Mouse (Mus musculus): ENCODE results near the gene Chn2.

Gene Chn2

DNA sequence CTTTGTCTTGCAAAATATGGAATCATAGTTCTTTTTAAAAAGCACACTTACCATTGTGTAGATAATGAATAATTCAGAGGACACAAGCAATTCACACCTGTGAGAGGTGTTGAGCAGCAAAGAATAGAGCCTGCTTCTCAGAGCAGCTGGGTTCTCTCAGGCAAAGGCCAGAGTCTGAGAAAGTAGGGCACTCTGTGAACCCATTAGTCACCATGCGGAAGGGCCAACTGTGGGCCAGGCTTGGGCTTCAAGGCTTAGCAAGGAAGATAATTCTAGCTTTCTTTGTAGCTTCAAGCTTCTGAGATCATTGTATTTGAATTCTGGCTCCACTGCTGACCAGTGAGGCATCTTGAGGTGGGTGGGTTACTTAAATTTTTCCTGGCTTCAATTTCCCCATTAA lies 2.8 kb downstream of the Chn2 start:
- no peak for DNase-seq (ENCODE audit: low spot score in 2 of 2)

DNA sequence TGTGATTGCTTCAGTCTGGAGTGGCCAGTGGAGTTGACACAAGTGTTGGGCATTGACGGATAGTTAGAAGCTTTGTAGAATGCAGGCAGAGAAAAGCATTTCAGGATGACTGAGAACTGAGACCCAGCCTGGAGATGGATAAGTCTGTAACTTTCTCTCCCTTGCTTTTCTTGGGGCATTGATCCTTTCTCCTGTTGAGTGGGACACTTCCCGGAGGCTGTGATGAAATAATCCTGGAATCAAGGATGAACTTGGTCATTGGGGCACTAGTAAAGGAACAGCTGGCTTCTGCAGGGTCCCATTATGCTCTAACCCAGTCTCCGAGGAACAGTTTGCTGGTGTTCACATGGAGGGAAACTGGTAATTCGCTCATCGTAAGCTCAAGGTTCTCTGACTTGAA lies 4.2 kb downstream of the Chn2 start:
- no peak for DNase-seq (ENCODE audit: low spot score in 2 of 2)

DNA sequence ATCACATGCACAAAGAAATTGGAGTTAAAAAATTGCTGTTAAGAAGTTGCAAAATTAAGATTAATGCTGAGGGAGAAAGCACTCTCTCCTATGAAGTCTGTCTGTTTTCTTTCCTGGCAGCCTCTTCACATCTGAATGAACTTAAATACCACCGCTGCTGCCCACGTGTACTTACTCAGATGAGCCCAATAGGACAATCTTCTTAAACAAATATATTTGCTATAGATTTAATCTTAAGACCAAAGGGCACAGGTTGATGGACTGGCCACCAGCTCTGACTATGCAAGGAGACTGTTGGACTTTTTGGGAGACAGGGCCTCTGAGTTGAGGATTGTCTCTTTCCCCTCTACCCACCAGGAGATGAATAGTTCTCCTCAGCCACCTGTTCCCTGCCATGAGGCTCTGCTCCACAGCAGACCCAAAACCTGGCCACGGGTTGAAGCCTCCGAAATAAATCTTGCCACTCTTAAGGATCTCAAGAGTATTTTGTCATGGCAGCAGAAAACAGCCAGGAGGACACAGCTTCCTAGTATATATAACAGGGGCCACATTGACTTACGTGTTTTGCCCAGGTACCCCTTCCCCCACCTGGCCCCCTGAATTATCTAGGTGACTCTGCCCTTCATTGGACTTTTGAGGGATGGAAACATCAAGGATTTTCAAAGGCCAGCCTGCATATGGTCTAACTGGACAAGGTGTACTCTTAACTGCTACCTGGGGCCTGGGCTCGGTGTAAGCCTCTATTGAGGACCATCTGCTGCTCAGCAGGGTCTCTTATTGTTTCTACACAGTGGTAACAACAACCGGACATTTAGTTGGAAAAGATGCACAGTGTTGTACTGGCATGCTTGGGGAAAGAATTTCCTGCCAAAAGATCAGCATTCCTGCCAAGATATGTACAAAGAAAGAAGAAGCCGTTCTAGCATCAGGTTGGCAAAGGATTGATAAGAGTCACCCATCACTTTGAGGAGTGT lies 6.7 kb downstream of the Chn2 start:
- no peak for DNase-seq (ENCODE audit: low spot score in 2 of 2)

DNA sequence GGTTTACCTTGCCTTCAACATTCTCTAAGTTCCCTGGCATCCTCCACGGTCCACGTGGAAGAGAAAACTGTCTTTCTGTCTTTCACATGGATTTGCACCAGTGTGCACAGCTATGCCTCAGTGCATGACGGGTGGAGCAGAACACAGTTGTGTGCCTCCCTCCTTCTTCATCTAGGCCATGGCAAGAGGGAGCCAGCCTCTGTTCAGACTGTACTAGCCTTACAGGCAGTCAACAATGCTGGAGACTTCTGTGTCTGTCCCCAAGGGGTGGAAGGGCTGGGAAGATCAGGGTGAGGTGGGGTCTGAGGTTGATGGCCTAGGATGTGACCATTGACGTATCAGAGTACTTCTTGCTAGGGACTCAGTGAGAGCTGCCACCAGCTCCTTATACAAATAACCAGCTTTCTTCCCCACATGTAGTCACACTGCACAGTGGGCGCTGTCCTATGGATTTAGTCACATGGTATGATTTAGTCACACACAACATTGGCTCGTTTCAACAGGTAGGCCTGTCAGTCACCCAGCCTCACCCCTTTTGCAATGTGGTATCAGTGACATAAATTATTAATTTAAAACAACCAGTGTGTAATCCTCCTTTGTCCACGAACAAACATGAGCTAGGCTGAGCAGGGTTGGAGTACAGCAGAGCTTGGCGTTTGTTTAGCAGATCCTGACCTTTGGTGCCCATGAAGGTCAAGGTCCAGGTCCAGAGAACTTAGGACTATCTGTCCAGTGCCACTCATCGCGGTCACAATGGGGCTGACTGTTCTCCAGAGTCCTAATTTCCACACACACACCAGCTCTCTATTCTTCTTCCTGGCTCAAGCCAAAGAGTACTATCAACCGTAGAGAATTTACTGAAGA lies 7.8 kb downstream of the Chn2 start:
- DNase-seq (ENCODE audit: low spot score in 2 of 2) = no peak

DNA sequence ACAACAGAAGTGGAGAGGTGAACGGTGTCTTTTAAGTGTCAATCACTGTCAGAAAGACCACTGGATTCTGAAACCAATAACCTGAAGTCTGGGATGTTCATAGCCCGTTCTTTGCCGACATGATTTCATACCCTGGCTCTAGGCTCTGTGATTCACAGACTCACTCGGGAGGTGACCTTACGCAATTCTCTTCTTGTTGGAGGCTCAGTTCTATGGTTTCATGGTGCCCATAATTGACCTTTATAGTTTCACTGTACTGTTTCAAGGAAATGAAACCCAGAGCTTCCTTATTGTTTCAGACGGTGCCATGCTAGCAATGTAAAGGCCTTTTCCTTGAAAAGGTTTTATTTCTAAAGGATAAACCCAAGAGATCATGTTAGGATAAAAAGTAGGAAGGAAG lies 9.4 kb downstream of the Chn2 start:
- DNase-seq (ENCODE audit: low spot score in 2 of 2) = no peak

DNA sequence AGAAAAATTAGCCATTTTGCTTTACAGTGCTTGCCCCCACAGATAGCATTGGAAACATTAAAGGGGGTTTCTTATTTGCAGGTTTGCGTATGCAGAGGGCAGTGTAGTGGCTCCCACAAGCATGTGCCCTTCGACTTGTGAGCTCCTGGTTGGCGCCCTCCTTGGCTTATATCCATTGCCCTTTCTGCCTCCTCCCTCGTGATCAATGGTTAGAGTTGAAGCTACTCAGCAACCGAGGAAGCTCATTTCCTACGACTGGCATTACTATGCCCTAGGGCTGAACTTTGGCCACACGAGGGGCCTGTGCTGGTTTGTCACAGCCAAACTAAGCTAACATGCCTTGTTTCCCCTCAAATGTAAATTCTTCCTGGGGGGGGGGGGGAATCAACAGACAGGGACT lies 11.8 kb downstream of the Chn2 start:
- DNase-seq (ENCODE audit: low spot score in 2 of 2) = no peak

DNA sequence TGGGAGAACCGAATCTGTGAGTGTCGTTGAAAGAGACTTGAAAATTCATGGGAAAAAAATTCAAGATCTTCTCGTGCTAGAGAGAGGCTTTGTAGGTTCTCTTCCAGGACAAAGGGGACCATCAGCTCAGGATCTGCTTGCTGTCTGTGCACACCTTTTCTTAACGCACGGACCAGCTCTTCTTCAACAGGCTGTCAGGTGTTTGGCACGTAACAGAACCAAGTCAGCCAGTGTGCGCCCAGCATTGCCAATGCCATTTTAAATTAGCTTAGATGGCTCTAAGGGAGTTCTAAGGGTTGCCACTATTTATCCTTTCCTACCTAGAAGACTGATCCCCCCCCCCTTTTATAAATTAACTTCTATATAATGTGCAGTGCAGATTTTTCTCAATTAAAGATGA lies 12.8 kb downstream of the Chn2 start:
- DNase-seq (ENCODE audit: low spot score in 2 of 2) = no peak

DNA sequence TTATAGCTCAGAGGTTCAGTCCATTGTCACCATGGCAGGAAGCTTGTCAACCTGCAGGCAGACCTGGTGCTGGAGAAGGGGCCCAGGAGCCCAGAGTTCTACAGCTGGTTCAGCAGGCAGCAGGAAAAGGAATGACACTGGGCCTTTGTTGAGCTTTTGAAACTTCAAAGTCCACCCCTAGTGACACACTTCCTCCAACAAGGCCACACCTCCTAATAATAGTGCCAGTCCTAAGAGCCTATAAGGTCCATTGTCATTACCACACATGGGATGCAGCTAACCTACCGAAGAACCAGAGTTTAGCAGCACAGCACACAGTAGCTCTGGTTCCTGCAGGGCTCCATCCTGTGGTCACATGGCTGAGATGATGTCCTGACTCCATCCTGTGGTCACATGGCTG lies 13.3 kb downstream of the Chn2 start:
- DNase-seq (ENCODE audit: low spot score in 2 of 2) = no peak

DNA sequence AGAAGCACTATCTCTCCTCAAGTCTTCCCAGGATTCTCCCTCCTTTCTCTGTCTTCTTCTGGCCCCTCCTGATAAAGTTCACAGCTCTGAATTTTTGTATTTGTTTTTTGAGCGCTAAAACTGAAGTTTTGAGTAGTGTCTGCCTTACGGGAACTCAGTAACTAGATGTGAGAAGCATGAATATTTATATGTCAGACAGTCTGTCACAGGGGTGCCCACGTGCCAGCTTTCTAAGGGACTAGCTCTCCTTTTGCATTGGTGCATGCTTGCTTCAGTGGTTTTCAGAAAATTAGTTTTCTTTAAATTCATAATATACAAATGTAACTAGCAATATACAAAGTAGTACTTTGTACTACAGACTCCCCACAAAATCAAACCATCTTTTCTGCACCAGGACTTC lies 14.0 kb downstream of the Chn2 start:
- DNase-seq (ENCODE audit: low spot score in 2 of 2) = peak in 1 of 2 experiments; percentile 61

DNA sequence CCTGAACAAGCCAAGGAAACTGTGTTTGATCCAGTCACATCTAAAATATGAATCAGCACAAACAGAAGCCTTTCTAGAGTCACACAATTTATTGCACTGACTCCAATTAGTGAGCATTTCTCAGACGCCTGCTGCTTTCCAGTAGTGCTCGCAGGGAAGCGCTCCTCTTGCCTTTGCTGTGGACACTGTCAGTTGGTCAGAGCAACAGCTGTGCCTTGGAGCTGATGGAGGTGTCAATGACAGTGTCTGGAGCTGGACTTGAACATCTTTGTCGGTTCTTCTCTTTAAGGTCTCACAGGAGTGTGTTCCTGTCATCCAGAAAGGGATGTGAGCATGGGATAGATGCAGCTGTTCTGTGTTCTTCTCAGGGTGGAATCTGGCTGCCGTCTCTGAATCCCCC lies 16.0 kb downstream of the Chn2 start:
- no peak for DNase-seq (ENCODE audit: low spot score in 2 of 2)

DNA sequence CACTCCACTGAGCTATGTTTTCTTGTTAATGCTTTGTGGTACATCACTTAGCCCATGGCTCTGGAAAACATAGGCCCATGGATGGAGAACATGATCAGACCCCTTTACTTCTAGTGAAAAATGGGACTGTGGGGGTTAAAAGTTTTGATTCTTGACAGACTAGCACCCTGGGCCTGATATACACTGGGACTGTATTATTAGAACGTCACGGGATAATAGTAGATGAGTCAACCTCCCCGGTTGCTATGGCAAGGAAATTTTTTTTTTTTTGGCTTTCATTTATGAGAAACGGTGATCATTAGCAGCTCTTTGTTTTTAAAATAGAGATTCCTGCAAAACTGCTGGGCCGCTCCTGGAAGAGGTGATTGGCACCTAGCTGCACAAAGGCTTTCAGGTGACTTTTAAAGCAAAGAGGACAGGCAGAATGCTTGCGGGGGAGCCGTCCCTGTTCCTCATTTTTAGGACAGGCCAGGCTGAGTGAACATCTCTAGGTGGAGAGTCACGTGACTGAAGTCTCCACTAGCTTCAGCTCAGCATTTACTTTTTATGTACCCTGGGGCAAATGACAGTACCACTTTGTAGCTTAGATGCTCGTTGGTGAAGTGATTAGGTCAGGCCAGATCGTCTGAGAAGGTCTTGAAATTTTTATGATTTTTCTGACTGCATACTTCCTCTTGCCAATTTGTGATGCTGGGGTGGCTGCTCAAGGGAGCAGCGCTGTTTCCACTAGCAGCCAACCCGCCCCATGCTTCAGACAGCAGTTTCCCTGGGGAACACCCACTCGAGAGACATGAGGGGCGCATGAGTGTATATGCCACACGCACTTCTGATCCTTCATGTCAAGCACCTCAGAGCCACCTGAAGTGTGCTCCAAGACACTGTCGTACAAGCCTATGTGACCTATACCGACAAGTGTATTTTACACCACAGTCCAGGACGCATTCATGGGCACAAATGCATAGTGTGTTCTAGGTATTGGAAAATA lies 17.5 kb downstream of the Chn2 start:
- DNase-seq (ENCODE audit: low spot score in 2 of 2) = no peak

DNA sequence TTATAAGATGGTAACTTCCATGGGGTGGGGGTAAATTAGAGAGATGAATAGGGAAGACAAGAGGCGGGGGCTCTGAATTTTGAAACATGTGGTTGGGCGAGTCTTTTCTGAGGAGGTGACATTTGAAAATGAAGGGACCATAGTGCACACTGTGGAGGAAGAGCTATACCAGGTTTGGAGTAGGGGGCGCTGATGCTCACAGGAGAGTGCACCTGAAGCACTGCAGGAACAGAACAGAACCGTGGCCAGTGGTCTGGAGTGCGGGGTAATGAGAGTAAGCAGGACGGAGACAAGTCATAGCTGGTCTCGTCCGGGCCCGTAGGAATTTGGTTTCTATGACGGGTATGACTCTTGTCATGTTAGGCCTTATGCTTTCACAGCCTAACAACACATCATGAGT lies 18.3 kb downstream of the Chn2 start:
- DNase-seq (ENCODE audit: low spot score in 2 of 2) = no peak

DNA sequence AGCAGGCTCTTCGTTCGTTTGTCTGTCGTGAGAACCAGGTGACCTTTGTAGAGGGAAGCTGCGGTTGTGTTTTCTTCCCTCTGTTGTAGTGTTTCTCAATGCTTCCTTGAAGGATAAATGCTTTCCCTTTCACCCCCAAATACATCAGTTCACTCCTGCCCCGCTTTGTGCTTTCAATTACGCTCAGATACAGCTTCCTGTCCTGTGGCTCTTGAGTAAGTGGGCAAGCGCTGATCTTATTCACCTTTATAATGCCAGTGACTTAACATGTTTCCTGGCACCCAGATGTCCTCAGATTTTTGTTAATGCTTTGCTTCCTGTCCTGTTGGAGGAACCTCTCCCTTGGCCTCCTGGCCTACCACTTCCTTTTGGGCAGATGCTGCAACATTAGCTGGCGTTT lies 19.5 kb downstream of the Chn2 start:
- no peak for DNase-seq (ENCODE audit: low spot score in 2 of 2)

DNA sequence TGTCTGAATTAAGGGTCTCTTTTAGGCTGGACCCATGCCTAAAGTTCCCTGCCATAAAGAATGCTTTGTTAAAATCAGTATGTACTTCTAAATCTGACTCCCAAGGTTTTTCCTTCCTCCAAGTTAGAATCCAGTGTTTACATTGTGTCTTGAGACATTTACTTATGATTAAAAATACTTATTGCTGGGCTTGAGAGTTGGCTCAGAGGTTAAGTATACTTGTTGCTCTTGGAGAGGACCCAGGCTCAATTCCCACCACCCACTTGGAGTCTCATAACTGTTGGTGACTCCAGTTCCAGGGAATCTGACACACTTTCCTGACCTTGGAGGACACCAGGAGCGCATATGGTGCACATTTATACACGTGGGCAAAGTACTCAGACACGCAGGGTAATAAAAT lies 20.9 kb downstream of the Chn2 start:
- no peak for DNase-seq (ENCODE audit: low spot score in 2 of 2)

DNA sequence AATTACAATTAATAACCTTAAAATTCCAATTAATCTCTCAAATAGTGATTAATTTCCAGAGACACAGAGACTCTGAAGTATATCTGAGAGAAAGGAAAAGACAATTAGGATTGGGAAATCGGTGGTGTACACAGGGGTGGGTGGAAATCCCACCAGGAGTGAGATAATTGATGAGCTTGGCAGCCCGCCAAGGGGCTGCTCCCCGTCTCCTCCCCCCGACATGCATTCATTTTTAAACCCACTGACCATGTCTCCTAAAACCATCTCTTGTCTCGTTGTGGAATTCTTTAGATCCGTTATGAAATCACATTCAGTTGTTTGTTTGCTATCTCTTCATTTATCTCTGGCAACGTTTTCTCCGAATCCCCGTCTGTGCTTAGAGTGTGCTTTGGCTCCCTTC lies 22.0 kb downstream of the Chn2 start:
- no peak for DNase-seq (ENCODE audit: low spot score in 2 of 2)

DNA sequence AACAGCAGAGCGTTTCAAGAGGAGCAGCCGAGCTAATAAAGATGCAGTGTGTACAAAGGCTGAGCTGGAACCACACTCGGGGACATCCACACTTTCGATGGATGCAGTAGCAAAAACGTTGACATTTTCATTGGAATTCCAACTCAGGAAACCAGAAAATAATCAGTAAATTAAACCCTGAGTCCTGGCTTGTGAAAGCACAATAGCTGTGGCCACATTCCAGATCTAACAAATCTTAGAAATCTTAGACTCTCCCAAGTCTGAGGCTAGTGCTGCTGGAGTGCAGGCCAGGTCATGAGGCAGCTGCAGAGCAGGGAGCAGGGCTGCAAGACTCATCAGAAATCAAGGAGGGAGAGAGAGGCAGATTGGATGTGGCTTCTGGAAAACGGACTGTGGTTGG lies 24.5 kb downstream of the Chn2 start:
- no peak for DNase-seq (ENCODE audit: low spot score in 2 of 2)

DNA sequence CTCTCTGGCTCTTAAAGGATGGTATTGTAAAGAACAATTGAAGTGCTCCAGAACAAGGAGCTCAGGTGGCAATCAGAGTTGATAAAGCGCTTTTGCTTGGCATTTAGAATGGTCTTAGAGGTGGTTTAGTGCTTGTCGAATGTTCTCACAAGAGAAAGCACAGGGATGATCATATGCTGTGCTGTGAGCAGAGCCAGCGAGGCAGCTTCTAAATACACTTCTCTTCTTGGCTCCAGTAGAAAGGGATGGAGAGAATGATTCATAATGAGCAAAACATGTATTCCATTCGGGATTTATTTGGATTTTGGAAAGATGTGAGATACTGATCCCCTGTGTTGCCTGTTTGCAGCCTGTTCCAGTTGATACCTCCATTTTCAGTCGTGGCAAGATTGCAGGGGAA lies 28.0 kb downstream of the Chn2 start:
- DNase-seq (ENCODE audit: low spot score in 2 of 2) = no peak

DNA sequence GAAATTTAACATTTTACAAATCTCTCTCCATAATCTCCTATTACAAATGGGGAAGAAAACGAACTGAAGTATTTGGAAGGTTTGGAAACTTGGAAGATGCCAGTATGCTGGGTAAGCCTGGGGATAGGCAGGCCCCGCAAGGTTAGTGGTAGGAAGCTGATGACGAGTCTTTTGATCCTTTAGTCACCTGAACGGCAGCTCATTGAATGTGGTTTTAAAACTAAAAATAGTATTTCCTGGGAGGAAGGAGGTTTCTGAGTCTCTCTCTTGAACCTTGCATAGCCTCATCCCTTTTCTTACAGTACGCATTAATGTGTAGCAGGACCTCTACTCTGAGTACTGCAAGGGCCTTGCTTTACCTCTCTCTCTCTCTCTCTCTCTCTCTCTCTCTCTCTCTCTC lies 29.5 kb downstream of the Chn2 start:
- no peak for DNase-seq (ENCODE audit: low spot score in 2 of 2)

DNA sequence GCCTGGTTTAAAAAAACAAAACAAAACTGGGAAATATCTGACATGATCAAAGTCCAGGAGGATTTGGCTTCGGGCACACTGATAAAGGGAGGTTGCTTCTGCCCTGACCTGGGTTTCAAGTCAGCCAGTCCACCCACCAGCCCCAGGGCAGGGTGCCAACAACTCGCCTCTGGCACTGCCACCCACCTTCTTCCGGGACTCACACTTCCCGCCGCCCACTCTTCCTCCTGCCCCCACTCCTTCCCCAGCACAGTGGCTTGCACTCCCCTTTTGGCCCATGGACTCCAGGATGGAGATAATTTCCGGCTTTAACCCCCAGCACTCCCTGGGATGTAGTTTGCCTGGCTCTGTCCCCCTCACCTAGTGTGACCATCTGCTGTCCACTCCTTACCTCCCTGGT lies 31.4 kb downstream of the Chn2 start:
- DNase-seq (ENCODE audit: low spot score in 2 of 2) = no peak

DNA sequence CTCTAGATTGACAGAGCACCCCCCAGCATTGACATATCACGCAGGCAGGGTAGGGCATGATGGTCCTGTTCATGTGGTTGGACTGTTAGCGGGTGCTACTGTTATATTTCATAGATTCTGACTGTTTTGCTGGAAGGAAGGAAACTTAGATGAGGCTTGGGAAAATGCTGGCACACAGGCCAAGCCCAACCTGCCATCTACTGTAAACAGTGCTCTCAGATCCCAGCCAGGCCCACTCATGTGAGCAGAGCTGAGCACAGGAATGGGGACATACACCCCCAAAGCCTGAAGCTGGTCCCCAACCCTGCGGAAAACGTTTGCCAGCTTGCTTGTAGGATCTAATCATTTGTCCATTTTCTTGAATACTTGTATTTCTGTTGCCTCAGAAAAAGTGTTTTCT lies 32.1 kb downstream of the Chn2 start:
- DNase-seq (ENCODE audit: low spot score in 2 of 2) = no peak

DNA sequence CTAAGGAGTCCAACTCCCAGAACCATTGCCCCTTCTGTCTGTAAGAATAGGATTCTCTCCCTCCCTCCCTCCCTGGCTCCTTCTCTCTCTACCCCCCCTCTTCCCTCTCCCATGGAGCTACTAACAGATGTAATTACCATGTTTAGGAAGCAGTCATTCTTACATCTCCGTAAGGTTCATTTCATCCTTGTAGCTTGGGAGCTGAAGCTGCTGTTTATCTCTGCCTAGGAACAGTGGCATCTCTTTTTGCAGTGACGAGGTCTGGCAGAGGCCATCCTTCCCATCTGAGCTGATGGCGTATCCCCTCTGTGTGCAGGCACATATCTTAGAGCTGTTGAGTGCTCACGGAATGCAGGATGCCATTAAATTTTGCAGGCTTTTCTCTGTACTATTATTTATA lies 35.1 kb downstream of the Chn2 start:
- DNase-seq (ENCODE audit: low spot score in 2 of 2) = no peak

DNA sequence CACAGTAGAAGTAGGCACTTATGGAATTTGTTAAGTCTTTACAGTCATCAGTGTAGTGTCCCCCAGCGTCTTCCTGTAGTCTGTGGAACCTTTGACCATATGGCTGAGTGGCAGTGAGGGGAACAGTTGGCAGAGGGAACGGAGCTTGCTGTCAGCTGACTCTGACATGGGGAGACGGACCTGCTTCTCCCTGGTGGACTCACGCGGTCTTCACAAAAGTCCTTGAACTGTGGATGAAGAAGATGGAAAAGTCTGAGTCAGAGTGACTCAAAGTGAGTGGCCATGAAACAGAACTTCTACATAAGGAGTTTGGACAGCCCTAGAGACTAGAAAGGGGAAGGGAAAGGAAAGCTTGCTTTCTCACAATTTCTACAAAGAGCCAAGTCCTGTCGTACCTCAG lies 36.1 kb downstream of the Chn2 start:
- DNase-seq (ENCODE audit: low spot score in 2 of 2) = no peak

Data from frontal cortex, postnatal 36 days (tissue).